Mouse (Mus musculus): ENCODE results near the gene Pik3cb. TPM values are rescaled to one million over a fixed set of nuclear protein-coding genes. Genes with fewer than 3 reads are reported as not detected.

The Pik3cb gene
- polyA plus RNA-seq, 1 experiment from 2014 or later = 2.8 TPM

GRCm38 (mm10) chr9:99065311-99065710 is 75.1 kb downstream of the Pik3cb start:
- Histone ChIP-seq H3K9ac (replicated peaks) (no peak overlapping the region), H3K4me3 (no peak overlapping the region), H3K36me3 (0 out of 2 replicates have a peak, but pooled peaks cover 14% of the 10 kb centered on the region), H3K4me2 (replicated peaks) (no peak overlapping the region), H3K27me3 (no peaks in the 10 kb centered on the region), H3K9me3 (no peaks in the 10 kb centered on the region), H3K4me1 (no peaks in the 10 kb centered on the region), H3K27ac (replicated peaks) (no peak overlapping the region)
- ATAC-seq (ENCODE audit: low FRiP score, low read depth) = no peak
- WGBS = 87% methylated on average over 5 of the region's 5 CpGs

- no peak overlapping the region for H3K9ac ChIP-seq (replicated peaks)
- ATAC-seq (ENCODE audit: low FRiP score, low read depth) = no peak
- H3K36me3 ChIP-seq = peaks cover 17% of the 10 kb centered on the region; the same call in 1 of the 2 replicates
- 68% methylated on average over 2 of the region's 2 CpGs for WGBS
- H3K4me3 ChIP-seq = no peak overlapping the region
- H3K9me3 ChIP-seq = no peaks in the 10 kb centered on the region
- H3K4me1 ChIP-seq = no peaks in the 10 kb centered on the region
- H3K27ac ChIP-seq (replicated peaks) = no peak overlapping the region
- H3K4me2 ChIP-seq (replicated peaks) = no peak overlapping the region
- no peaks in the 10 kb centered on the region for H3K27me3 ChIP-seq
These were observed 76.2 kb downstream of the Pik3cb start for GRCm38 (mm10) chr9:99064216-99064615.

GRCm38 (mm10) chr9:99062544-99062943 is 77.9 kb downstream of the Pik3cb start:
- Histone ChIP-seq H3K4me2 (replicated peaks) (no peak overlapping the region), H3K9ac (replicated peaks) (no peak overlapping the region), H3K36me3 (peaks cover 23% of the 10 kb centered on the region; the same call in 1 of the 2 replicates), H3K9me3 (no peaks in the 10 kb centered on the region), H3K27me3 (no peaks in the 10 kb centered on the region), H3K4me3 (no peak overlapping the region), H3K4me1 (no peaks in the 10 kb centered on the region), H3K27ac (replicated peaks) (no peak overlapping the region)
- WGBS = 43% methylated on average over 7 of the region's 7 CpGs
- no peak for ATAC-seq (ENCODE audit: low FRiP score, low read depth)

- Histone ChIP-seq H3K4me2 (replicated peaks) (no peak overlapping the region), H3K9me3 (no peaks in the 10 kb centered on the region), H3K27ac (replicated peaks) (no peak overlapping the region), H3K4me3 (no peak overlapping the region), H3K36me3 (peaks cover 13% of the 10 kb centered on the region), H3K4me1 (no peaks in the 10 kb centered on the region), H3K27me3 (no peaks in the 10 kb centered on the region), H3K9ac (replicated peaks) (no peak overlapping the region)
- ATAC-seq (ENCODE audit: low FRiP score, low read depth) = no peak
- WGBS = 88% methylated on average over 3 of the region's 3 CpGs
These were observed 82.7 kb downstream of the Pik3cb start for GRCm38 (mm10) chr9:99057751-99058150.

GRCm38 (mm10) chr9:99049760-99050159 is 90.7 kb downstream of the Pik3cb start:
- peaks cover 5% of the 10 kb centered on the region; the same call in 1 of the 2 replicates for H3K36me3 ChIP-seq
- WGBS = 79% methylated on average over 6 of the region's 6 CpGs
- no peaks in the 10 kb centered on the region; the same call in 1 of the 2 replicates for H3K4me1 ChIP-seq
- ATAC-seq (ENCODE audit: low FRiP score, low read depth) = no peak
- H3K27me3 ChIP-seq = no peaks in the 10 kb centered on the region
- H3K4me3 ChIP-seq = no peak overlapping the region
- no peak overlapping the region for H3K4me2 ChIP-seq (replicated peaks)
- no peaks in the 10 kb centered on the region for H3K9me3 ChIP-seq
- no peak overlapping the region for H3K27ac ChIP-seq (replicated peaks)
- H3K9ac ChIP-seq (replicated peaks) = no peak overlapping the region

GRCm38 (mm10) chr9:99048724-99049250 is 91.6 kb downstream of the Pik3cb start:
- no peak for ATAC-seq (ENCODE audit: low FRiP score, low read depth)

GRCm38 (mm10) chr9:99044761-99045160 is 95.7 kb downstream of the Pik3cb start:
- H3K4me3 ChIP-seq = no peak overlapping the region
- H3K4me2 ChIP-seq (replicated peaks) = no peak overlapping the region
- H3K27ac ChIP-seq (replicated peaks) = no peak overlapping the region
- peaks cover 13% of the 10 kb centered on the region for H3K36me3 ChIP-seq
- 87% methylated on average over 8 of the region's 8 CpGs for WGBS
- H3K9me3 ChIP-seq = no peaks in the 10 kb centered on the region
- no peaks in the 10 kb centered on the region; the same call in 1 of the 2 replicates for H3K4me1 ChIP-seq
- H3K27me3 ChIP-seq = no peaks in the 10 kb centered on the region
- no peak for ATAC-seq (ENCODE audit: low FRiP score, low read depth)
- H3K9ac ChIP-seq (replicated peaks) = no peak overlapping the region

More at GRCm38 (mm10) chr9:99048724-99049250, 91.6 kb downstream of the Pik3cb start:
- WGBS = 78% methylated on average over 1 of the region's 1 CpGs
- H3K4me1 ChIP-seq = no peaks in the 10 kb centered on the region; the same call in 1 of the 2 replicates
- no peaks in the 10 kb centered on the region for H3K9me3 ChIP-seq
- no peak overlapping the region for H3K27ac ChIP-seq (replicated peaks)
- H3K9ac ChIP-seq (replicated peaks) = no peak overlapping the region
- peaks cover 5% of the 10 kb centered on the region; the same call in 1 of the 2 replicates for H3K36me3 ChIP-seq
- no peak overlapping the region for H3K4me2 ChIP-seq (replicated peaks)
- no peaks in the 10 kb centered on the region for H3K27me3 ChIP-seq
- no peak overlapping the region for H3K4me3 ChIP-seq

- peaks cover 20% of the 10 kb centered on the region for H3K36me3 ChIP-seq
- no peak for ATAC-seq (ENCODE audit: low FRiP score, low read depth)
- WGBS = 91% methylated on average over 4 of the region's 4 CpGs
These were observed 97.8 kb downstream of the Pik3cb start for GRCm38 (mm10) chr9:99042641-99043040.

GRCm38 (mm10) chr9:99041994-99042393 is 98.4 kb downstream of the Pik3cb start:
- H3K4me3 ChIP-seq = no peak overlapping the region
- WGBS = 77% methylated on average over 9 of the region's 9 CpGs
- H3K27me3 ChIP-seq = no peaks in the 10 kb centered on the region
- H3K9ac ChIP-seq (replicated peaks) = no peak overlapping the region
- ATAC-seq (ENCODE audit: low FRiP score, low read depth) = no peak
- no peaks in the 10 kb centered on the region; the same call in 1 of the 2 replicates for H3K4me1 ChIP-seq
- no peaks in the 10 kb centered on the region for H3K9me3 ChIP-seq
- peaks cover 18% of the 10 kb centered on the region for H3K36me3 ChIP-seq
- H3K27ac ChIP-seq (replicated peaks) = no peak overlapping the region
- H3K4me2 ChIP-seq (replicated peaks) = no peak overlapping the region

More at GRCm38 (mm10) chr9:99042641-99043040, 97.8 kb downstream of the Pik3cb start:
- no peaks in the 10 kb centered on the region for H3K27me3 ChIP-seq
- no peak overlapping the region for H3K4me2 ChIP-seq (replicated peaks)
- H3K4me3 ChIP-seq = no peak overlapping the region
- no peak overlapping the region for H3K27ac ChIP-seq (replicated peaks)
- H3K9ac ChIP-seq (replicated peaks) = no peak overlapping the region
- no peaks in the 10 kb centered on the region; the same call in 1 of the 2 replicates for H3K4me1 ChIP-seq
- H3K9me3 ChIP-seq = no peaks in the 10 kb centered on the region

- Histone ChIP-seq H3K27ac (replicated peaks) (no peak within 1 kb of the TSS), H3K36me3 (peaks cover 8% of the 10 kb centered on the region), H3K27me3 (no peaks in the 10 kb centered on the region), H3K4me2 (replicated peaks) (no peak within 1 kb of the TSS), H3K9me3 (no peaks in the 10 kb centered on the region), H3K4me1 (no peaks in the 10 kb centered on the region; the same call in 1 of the 2 replicates), H3K4me3 (no peak within 1 kb of the TSS), H3K9ac (replicated peaks) (no peak within 1 kb of the TSS)
- no peak for ATAC-seq (ENCODE audit: low FRiP score, low read depth)
- 85% methylated on average over 12 of the region's 12 CpGs for WGBS
These were observed 104.8 kb downstream of the Pik3cb start, which contains the start of gene Gm1123 for GRCm38 (mm10) chr9:99035575-99035974. TSS of gene Gm1123 (minus strand) at chr9:99035715.

GRCm38 (mm10) chr9:99034111-99034510 is 106.3 kb downstream of the Pik3cb start:
- H3K9me3 ChIP-seq = no peaks in the 10 kb centered on the region
- no peaks in the 10 kb centered on the region for H3K27me3 ChIP-seq
- no peak overlapping the region for H3K4me2 ChIP-seq (replicated peaks)
- H3K4me3 ChIP-seq = no peak overlapping the region
- no peaks in the 10 kb centered on the region; the same call in 1 of the 2 replicates for H3K4me1 ChIP-seq
- no peak for ATAC-seq (ENCODE audit: low FRiP score, low read depth)
- 86% methylated on average over 8 of the region's 8 CpGs for WGBS
- no peak overlapping the region for H3K27ac ChIP-seq (replicated peaks)
- H3K36me3 ChIP-seq = peaks cover under 1% of the 10 kb centered on the region; the same call in 1 of the 2 replicates
- no peak overlapping the region for H3K9ac ChIP-seq (replicated peaks)

GRCm38 (mm10) chr9:99032031-99032430 is 108.4 kb downstream of the Pik3cb start:
- H3K4me2 ChIP-seq (replicated peaks) = no peak overlapping the region
- H3K9ac ChIP-seq (replicated peaks) = no peak overlapping the region
- no peak overlapping the region for H3K4me3 ChIP-seq
- 76% methylated on average over 8 of the region's 8 CpGs for WGBS
- no peaks in the 10 kb centered on the region for H3K27me3 ChIP-seq
- H3K9me3 ChIP-seq = no peaks in the 10 kb centered on the region
- no peak overlapping the region for H3K27ac ChIP-seq (replicated peaks)
- no peak for ATAC-seq (ENCODE audit: low FRiP score, low read depth)
- H3K4me1 ChIP-seq = no peaks in the 10 kb centered on the region; the same call in 1 of the 2 replicates
- H3K36me3 ChIP-seq = no peaks in the 10 kb centered on the region

Data from midbrain, embryonic 12.5 days (tissue).